Mouse (Mus musculus): ENCODE data around the gene Atg2a. TPM values are rescaled to one million over a fixed set of nuclear protein-coding genes. Genes with fewer than 3 reads are reported as not detected.
"Not testable (repeated sequence)": the region's sequence is repeated elsewhere in the genome, so short reads cannot be mapped to it uniquely, and the experiment has no call there.

Atg2a gene
- polyA plus RNA-seq, 1 experiment from 2014 or later: 6.9 TPM

- 0 out of 2 replicates have a peak overlapping the region, but pooled peaks have one; percentile 23 for H3K9ac ChIP-seq
- H3K4me1 ChIP-seq (replicated peaks): peaks cover 10% of the 10 kb centered on the region; the same call in 1 of the 2 replicates
- ATAC-seq: no peak
- no peaks in the 10 kb centered on the region for H3K27me3 ChIP-seq (replicated peaks)
- no peak overlapping the region for H3K4me2 ChIP-seq (replicated peaks)
- H3K27ac ChIP-seq: no peak overlapping the region
- no peak overlapping the region for H3K4me3 ChIP-seq (replicated peaks)
- H3K9me3 ChIP-seq: no peaks in the 10 kb centered on the region
- H3K36me3 ChIP-seq: peaks cover 8% of the 10 kb centered on the region; the same call in 1 of the 2 replicates
- WGBS: 74% methylated on average over 6 of the region's 6 CpGs
Measured at GRCm38 (mm10) chr19:6303831-6304230, 62.4 kb downstream of the Atg2a start.

- no peaks in the 10 kb centered on the region for H3K9me3 ChIP-seq
- H3K27me3 ChIP-seq (replicated peaks): no peaks in the 10 kb centered on the region
- no peak overlapping the region for H3K4me3 ChIP-seq (replicated peaks)
- 0 out of 2 replicates have a peak overlapping the region, but pooled peaks have one; percentile 22 for H3K27ac ChIP-seq
- peak; percentile 54 for ATAC-seq
- WGBS: 22% methylated on average over 5 of the region's 5 CpGs
- H3K4me1 ChIP-seq (replicated peaks): peaks cover 11% of the 10 kb centered on the region; the same call in 1 of the 2 replicates
- H3K4me2 ChIP-seq (replicated peaks): no peak overlapping the region
- H3K9ac ChIP-seq: no peak overlapping the region
- no peaks in the 10 kb centered on the region for H3K36me3 ChIP-seq
Measured at GRCm38 (mm10) chr19:6304787-6305516, 63.5 kb downstream of the Atg2a start.

- no peaks in the 10 kb centered on the region for H3K27me3 ChIP-seq (replicated peaks)
- no peak for ATAC-seq
- H3K9ac ChIP-seq: peak overlapping the region; percentile 70; the same call in 1 of the 2 replicates
- peak overlapping the region; percentile 66 for H3K4me2 ChIP-seq (replicated peaks)
- 57% methylated on average over 8 of the region's 8 CpGs for WGBS
- peak overlapping the region; percentile 52; the same call in 1 of the 2 replicates for H3K27ac ChIP-seq
- H3K4me3 ChIP-seq (replicated peaks): peak overlapping the region; percentile 70
- peaks cover 11% of the 10 kb centered on the region; the same call in 1 of the 2 replicates for H3K4me1 ChIP-seq (replicated peaks)
- no peaks in the 10 kb centered on the region for H3K36me3 ChIP-seq
- H3K9me3 ChIP-seq: no peaks in the 10 kb centered on the region
Measured at GRCm38 (mm10) chr19:6305517-6306115, 64.1 kb downstream of the Atg2a start.

- Histone ChIP-seq H3K9ac (peak within 1 kb of the TSS; percentile 70), H3K4me3 (replicated peaks) (peak within 1 kb of the TSS; percentile 70), H3K36me3 (peaks cover 1% of the 10 kb centered on the region; the same call in 1 of the 2 replicates), H3K27me3 (replicated peaks) (no peaks in the 10 kb centered on the region), H3K4me1 (replicated peaks) (peaks cover 11% of the 10 kb centered on the region; the same call in 1 of the 2 replicates), H3K4me2 (replicated peaks) (peak within 1 kb of the TSS; percentile 66), H3K27ac (peak within 1 kb of the TSS; percentile 78), H3K9me3 (no peaks in the 10 kb centered on the region)
- under 1% methylated on average over 34 of the region's 38 CpGs for WGBS
- ATAC-seq: peak; percentile 91
Measured at GRCm38 (mm10) chr19:6306137-6306551, 64.7 kb downstream of the Atg2a start, which contains the start of gene Cdc42bpg. Gene Cdc42bpg (plus strand): TSS chr19:6306456.

GRCm38 (mm10) chr19:6306586-6306985 lies 65.1 kb downstream of the Atg2a start:
- peaks cover 4% of the 10 kb centered on the region; the same call in 1 of the 2 replicates for H3K36me3 ChIP-seq
- no peaks in the 10 kb centered on the region for H3K9me3 ChIP-seq
- under 1% methylated on average over 34 of the region's 34 CpGs for WGBS
- H3K27ac ChIP-seq: peak overlapping the region; percentile 78
- H3K4me1 ChIP-seq (replicated peaks): peaks cover 11% of the 10 kb centered on the region; the same call in 1 of the 2 replicates
- peak overlapping the region; percentile 70 for H3K4me3 ChIP-seq (replicated peaks)
- H3K27me3 ChIP-seq (replicated peaks): no peaks in the 10 kb centered on the region
- ATAC-seq: peak; percentile 75
- peak overlapping the region; percentile 66 for H3K4me2 ChIP-seq (replicated peaks)
- peak overlapping the region; percentile 70 for H3K9ac ChIP-seq

- ATAC-seq: no peak
- H3K9me3 ChIP-seq: no peaks in the 10 kb centered on the region
- peaks cover 9% of the 10 kb centered on the region; the same call in 1 of the 2 replicates for H3K36me3 ChIP-seq
- no peaks in the 10 kb centered on the region for H3K27me3 ChIP-seq (replicated peaks)
- peak overlapping the region; percentile 70 for H3K4me3 ChIP-seq (replicated peaks)
- peak overlapping the region; percentile 36; the same call in 1 of the 2 replicates for H3K27ac ChIP-seq
- H3K4me2 ChIP-seq (replicated peaks): peak overlapping the region; percentile 66
- WGBS: 63% methylated on average over 9 of the region's 9 CpGs
- 0 out of 2 replicates have a peak overlapping the region, but pooled peaks have one; percentile 70 for H3K9ac ChIP-seq
- H3K4me1 ChIP-seq (replicated peaks): peaks cover 11% of the 10 kb centered on the region; the same call in 1 of the 2 replicates
Measured at GRCm38 (mm10) chr19:6307733-6308531, 66.5 kb downstream of the Atg2a start.

- Histone ChIP-seq H3K27ac (no peak overlapping the region), H3K4me2 (replicated peaks) (no peak overlapping the region), H3K9ac (no peak overlapping the region), H3K4me3 (replicated peaks) (no peak overlapping the region), H3K36me3 (peaks cover 24% of the 10 kb centered on the region; the same call in 1 of the 2 replicates), H3K27me3 (replicated peaks) (no peaks in the 10 kb centered on the region), H3K9me3 (no peaks in the 10 kb centered on the region), H3K4me1 (replicated peaks) (peaks cover 11% of the 10 kb centered on the region; the same call in 1 of the 2 replicates)
- no peak for ATAC-seq
- 93% methylated on average over 5 of the region's 5 CpGs for WGBS
Measured at GRCm38 (mm10) chr19:6310181-6310580, 68.7 kb downstream of the Atg2a start.

- H3K9ac ChIP-seq; ATAC-seq; H3K27ac ChIP-seq; H3K4me2 ChIP-seq (replicated peaks); H3K9me3 ChIP-seq; H3K4me3 ChIP-seq (replicated peaks); H3K27me3 ChIP-seq (replicated peaks): not testable (repeated sequence)
- WGBS: 94% methylated on average over 3 of the region's 3 CpGs
- H3K4me1 ChIP-seq (replicated peaks): peaks cover 11% of the 10 kb centered on the region; the same call in 1 of the 2 replicates
- peaks cover 36% of the 10 kb centered on the region for H3K36me3 ChIP-seq
Measured at GRCm38 (mm10) chr19:6311783-6312182, 70.3 kb downstream of the Atg2a start.

MicroRNAs encoded within 50 kb of the gene (microRNA counts, 519-probe panel; counts per million panel counts)
- 4,122 counts per million, percentile 95 among the panel's probes with 10 or more counts for microRNA mmu-miR-192

Other genes with a start within 250 kb of the Atg2a start
- 10.3 and 10.4 TPM in 2 replicates for gene Capn1, start 225.8 kb upstream of the Atg2a start, polyA plus RNA-seq (2015; fragmentation: Nextera tagmentation; extraction: Ambion mirVana)
- gene Syvn1, start 195.1 kb upstream of the Atg2a start, polyA plus RNA-seq (2015; fragmentation: Nextera tagmentation; extraction: Ambion mirVana): 24.2 and 27.4 TPM in 2 replicates
- gene Mrpl49, start 183.9 kb upstream of the Atg2a start, polyA plus RNA-seq (2015; fragmentation: Nextera tagmentation; extraction: Ambion mirVana): 72.7 and 78.4 TPM in 2 replicates
- 876 and 881 TPM in 2 replicates for gene Fau, start 183.8 kb upstream of the Atg2a start, polyA plus RNA-seq (2015; fragmentation: Nextera tagmentation; extraction: Ambion mirVana)
- gene Znhit2, start 180.5 kb upstream of the Atg2a start, polyA plus RNA-seq (2015; fragmentation: Nextera tagmentation; extraction: Ambion mirVana): 30.1 and 31.9 TPM in 2 replicates
- 34.8 and 34.9 TPM in 2 replicates for gene Tm7sf2, start 173.3 kb upstream of the Atg2a start, polyA plus RNA-seq (2015; fragmentation: Nextera tagmentation; extraction: Ambion mirVana)
- gene Vps51, start 164.4 kb upstream of the Atg2a start, polyA plus RNA-seq (2015; fragmentation: Nextera tagmentation; extraction: Ambion mirVana): 61.2 and 64.5 TPM in 2 replicates
- not detected in 2 replicates for gene Tmem262, start 161.6 kb upstream of the Atg2a start, polyA plus RNA-seq (2015; fragmentation: Nextera tagmentation; extraction: Ambion mirVana)
- gene Gm28374, start 159.4 kb upstream of the Atg2a start, polyA plus RNA-seq (2015; fragmentation: Nextera tagmentation; extraction: Ambion mirVana): 1.3 and 2.2 TPM in 2 replicates
- gene Zfpl1, start 156.7 kb upstream of the Atg2a start, polyA plus RNA-seq (2015; fragmentation: Nextera tagmentation; extraction: Ambion mirVana): 58.5 and 61.3 TPM in 2 replicates
- gene Cdca5, start 156.7 kb upstream of the Atg2a start, polyA plus RNA-seq (2015; fragmentation: Nextera tagmentation; extraction: Ambion mirVana): 32.3 and 32.9 TPM in 2 replicates
- 0.18 and 0.37 TPM in 2 replicates for gene AC131692.1, start 147.2 kb upstream of the Atg2a start, polyA plus RNA-seq (2015; fragmentation: Nextera tagmentation; extraction: Ambion mirVana)
- gene Naaladl1, start 135.9 kb upstream of the Atg2a start, polyA plus RNA-seq (2015; fragmentation: Nextera tagmentation; extraction: Ambion mirVana): 28.9 and 38.8 TPM in 2 replicates
- gene Sac3d1, start 123.0 kb upstream of the Atg2a start, polyA plus RNA-seq (2015; fragmentation: Nextera tagmentation; extraction: Ambion mirVana): 44.3 and 44.7 TPM in 2 replicates
- 31.7 and 33.8 TPM in 2 replicates for gene Snx15, start 113.4 kb upstream of the Atg2a start, polyA plus RNA-seq (2015; fragmentation: Nextera tagmentation; extraction: Ambion mirVana)
- 0.80 and 1.3 TPM in 2 replicates for gene Batf2, start 100.7 kb upstream of the Atg2a start, polyA plus RNA-seq (2015; fragmentation: Nextera tagmentation; extraction: Ambion mirVana)
- gene Arl2, start 100.1 kb upstream of the Atg2a start, polyA plus RNA-seq (2015; fragmentation: Nextera tagmentation; extraction: Ambion mirVana): 99.2 and 103 TPM in 2 replicates
- not detected in 2 replicates for gene Majin, start 57.3 kb upstream of the Atg2a start, polyA plus RNA-seq (2015; fragmentation: Nextera tagmentation; extraction: Ambion mirVana)
- gene Gpha2, start 15.3 kb upstream of the Atg2a start, polyA plus RNA-seq (2015; fragmentation: Nextera tagmentation; extraction: Ambion mirVana): 0.39 and 0.41 TPM in 2 replicates
- gene Ppp2r5b, start 5.8 kb upstream of the Atg2a start, polyA plus RNA-seq (2015; fragmentation: Nextera tagmentation; extraction: Ambion mirVana): 21.2 and 22.3 TPM in 2 replicates
- 88.8 and 115 TPM in 2 replicates for gene Ehd1, start 35.1 kb downstream of the Atg2a start, polyA plus RNA-seq (2015; fragmentation: Nextera tagmentation; extraction: Ambion mirVana)
- 1.0 and 1.4 TPM in 2 replicates for gene Cdc42bpg, start 64.8 kb downstream of the Atg2a start, polyA plus RNA-seq (2015; fragmentation: Nextera tagmentation; extraction: Ambion mirVana)
- gene Men1, start 93.3 kb downstream of the Atg2a start, polyA plus RNA-seq (2015; fragmentation: Nextera tagmentation; extraction: Ambion mirVana): 68.8 and 71.9 TPM in 2 replicates
- gene Map4k2, start 99.5 kb downstream of the Atg2a start, polyA plus RNA-seq (2015; fragmentation: Nextera tagmentation; extraction: Ambion mirVana): 8.8 and 11.0 TPM in 2 replicates
- 118 and 129 TPM in 2 replicates for gene Sf1, start 122.0 kb downstream of the Atg2a start, polyA plus RNA-seq (2015; fragmentation: Nextera tagmentation; extraction: Ambion mirVana)
- gene Pygm, start 142.7 kb downstream of the Atg2a start, polyA plus RNA-seq (2015; fragmentation: Nextera tagmentation; extraction: Ambion mirVana): 6.1 and 6.3 TPM in 2 replicates
- 36.9 and 48.6 TPM in 2 replicates for gene Rasgrp2, start 157.7 kb downstream of the Atg2a start, polyA plus RNA-seq (2015; fragmentation: Nextera tagmentation; extraction: Ambion mirVana)
- gene Nrxn2, start 177.1 kb downstream of the Atg2a start, polyA plus RNA-seq (2015; fragmentation: Nextera tagmentation; extraction: Ambion mirVana): 1.1 and 2.0 TPM in 2 replicates

Measured in intestine, embryonic 15.5 days (tissue).